Mouse (Mus musculus): ENCODE results near the gene Map3k10.

GRCm38 (mm10) chr7:27647281-27648002 is 27.0 kb downstream of the Map3k10 start:
- TF ChIP-seq POLR2A (IDR thresholded peaks at IDR 0.05; ENCODE audit: extremely low read depth, insufficient read depth, low read length): no peak
- no peak for TF ChIP-seq CTCF (IDR thresholded peaks at IDR 0.05; ENCODE audit: low read depth, low read length)

Data from liver, adult 2 months (tissue).